Mouse (Mus musculus) yolk sac, embryonic 10.5 days (tissue): ENCODE results near the gene Emb.
A peak's percentile ranks its signal among the peaks of the same experiment; 100 is the strongest.
"Not testable (repeated sequence)": the region's sequence is repeated elsewhere in the genome, so short reads cannot be mapped to it uniquely, and the experiment has no call there.

ENCODE experiments used
- DNase-seq: peaks from one replicate; pipeline ENCODE4 v3.0.0-alpha.2; 2017; ENCODE audit warnings: low spot score

Gene Emb

DNA sequence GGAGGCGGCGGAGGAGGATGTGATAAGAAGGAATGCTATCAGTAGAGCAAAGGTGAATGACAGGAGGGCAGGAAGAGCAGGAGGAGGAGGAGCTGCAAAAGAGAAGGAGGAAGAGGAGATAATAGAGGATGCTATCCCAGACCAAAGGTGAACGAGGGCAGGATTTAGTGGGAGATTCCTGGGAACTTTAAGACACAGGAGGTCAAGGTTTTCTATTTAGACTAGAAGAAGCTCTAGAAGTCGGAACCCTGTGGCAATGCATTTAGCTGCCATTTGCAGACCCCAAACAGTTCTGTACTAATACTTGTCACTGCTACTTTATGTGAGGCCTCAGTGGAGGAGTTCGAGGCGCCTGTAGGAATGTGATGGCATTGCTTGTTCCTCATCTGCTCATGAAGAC, at the start of gene Emb:
TSS of gene Emb (plus strand) at position 301 of the 400 bp plus-strand sequence.
- peak; percentile 69 for DNase-seq

DNA sequence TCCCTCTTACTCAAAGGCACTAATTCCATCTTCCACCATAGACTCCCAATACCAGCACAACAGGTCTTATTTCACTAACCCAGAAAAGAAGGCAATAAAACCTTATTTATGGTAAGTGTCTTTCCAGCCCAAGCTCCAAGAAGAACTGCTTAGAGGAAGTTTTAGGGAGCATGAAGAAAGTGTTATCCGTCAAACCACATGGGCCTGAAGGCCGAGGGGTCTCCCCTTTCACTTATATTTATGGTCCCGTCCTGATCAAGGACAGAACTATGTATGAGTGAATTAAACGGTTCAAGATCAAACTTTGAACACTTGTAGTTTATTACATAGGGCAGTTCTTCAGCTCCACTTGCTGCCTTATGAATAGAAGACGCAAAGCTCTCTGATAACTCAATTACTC, 44.4 kb upstream of the Emb start:
- no peak for DNase-seq

DNA sequence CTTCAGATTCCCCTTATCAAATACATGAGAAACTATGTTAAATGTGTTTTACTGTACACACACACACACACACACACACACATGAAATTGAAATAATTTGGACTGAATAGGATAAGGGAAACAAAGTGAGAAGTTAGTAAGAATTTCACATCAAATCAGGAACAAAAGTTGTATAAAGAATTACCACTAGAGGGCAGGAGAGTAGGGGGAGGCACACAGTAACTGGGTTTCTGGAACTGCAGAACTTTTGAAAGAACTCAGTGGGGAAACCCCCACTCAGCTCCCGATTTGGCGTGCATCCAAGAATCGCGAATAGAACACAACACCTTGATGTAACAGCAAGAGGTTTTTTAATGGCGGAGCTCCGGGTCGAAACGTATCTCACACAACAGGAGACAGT, 43.3 kb upstream of the Emb start:
- DNase-seq: no peak

DNA sequence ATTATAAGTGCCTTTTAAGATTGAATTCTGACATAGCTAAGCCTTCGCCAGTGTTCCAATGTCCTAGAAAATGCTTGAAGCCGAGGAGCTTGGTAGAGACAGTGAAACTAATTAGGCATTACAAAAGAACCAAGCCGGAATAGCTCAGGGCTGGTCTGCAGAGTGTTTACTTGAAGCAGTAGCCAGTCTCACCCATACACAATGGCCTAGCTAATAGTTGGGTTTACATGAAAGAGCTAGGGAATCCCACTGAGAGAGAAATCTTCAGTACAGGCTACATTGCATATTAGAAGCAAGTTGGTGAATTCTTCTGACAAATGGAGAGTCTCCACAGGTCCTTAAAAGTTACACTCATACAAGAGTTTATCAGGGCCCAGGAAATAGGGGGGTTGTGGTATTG, 27.4 kb upstream of the Emb start:
- DNase-seq: not testable (repeated sequence)

DNA sequence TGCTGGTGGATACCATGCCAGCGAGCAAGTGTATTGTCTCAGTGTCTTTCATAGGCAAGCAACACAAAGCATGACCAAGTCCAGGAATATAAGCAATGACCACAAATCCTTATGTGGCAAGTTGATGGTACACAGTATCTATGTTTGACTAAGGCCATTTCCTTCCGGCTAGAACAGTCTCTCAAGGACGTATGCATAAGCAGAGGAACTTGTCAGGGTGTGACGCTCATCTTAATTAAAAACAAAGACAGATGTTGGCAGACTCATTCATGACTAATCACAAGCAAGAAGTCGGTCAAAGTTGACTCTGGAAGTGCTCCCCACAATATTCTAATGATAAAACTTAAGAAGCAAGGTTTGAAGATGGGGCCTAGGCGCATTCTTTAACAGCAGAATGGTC, 25.0 kb upstream of the Emb start:
- DNase-seq: no peak

DNA sequence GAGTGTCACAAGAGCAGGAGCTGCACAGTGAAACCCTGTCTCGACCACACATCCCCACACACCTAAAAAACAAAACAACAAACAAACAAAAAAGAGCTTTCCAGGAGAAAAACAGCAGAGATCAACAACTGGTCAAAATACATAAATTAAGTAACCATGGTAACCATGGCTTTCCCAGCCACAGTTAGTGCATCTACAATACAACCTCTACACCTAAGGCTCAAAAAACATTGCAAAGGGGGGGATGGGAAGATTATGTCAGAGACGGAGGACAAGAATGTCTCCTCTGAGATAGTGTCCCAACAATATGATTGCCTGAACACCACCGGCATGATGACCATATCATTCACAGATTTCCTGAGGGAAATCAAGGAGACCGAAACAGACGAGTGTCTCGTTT, 23.0 kb upstream of the Emb start:
- DNase-seq: no peak

DNA sequence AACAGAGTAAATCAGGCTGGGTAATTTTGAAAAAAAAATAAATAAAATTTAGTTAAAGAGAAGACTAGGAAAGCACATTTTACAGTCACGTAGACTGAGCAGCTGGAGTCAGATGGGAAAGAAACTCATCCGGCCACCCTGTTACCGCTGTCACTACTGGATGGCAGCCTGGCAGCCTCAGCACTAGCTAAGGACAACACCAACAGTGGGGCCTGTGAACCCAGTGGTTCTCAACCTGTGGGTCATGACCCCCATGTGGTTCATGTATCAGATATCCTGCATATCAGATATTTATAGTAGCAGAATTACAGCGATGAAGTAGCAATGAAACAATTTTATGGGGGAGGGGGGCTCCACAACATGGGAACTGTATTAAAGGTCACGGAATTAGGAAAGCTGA, 16.2 kb upstream of the Emb start:
- DNase-seq: no peak

DNA sequence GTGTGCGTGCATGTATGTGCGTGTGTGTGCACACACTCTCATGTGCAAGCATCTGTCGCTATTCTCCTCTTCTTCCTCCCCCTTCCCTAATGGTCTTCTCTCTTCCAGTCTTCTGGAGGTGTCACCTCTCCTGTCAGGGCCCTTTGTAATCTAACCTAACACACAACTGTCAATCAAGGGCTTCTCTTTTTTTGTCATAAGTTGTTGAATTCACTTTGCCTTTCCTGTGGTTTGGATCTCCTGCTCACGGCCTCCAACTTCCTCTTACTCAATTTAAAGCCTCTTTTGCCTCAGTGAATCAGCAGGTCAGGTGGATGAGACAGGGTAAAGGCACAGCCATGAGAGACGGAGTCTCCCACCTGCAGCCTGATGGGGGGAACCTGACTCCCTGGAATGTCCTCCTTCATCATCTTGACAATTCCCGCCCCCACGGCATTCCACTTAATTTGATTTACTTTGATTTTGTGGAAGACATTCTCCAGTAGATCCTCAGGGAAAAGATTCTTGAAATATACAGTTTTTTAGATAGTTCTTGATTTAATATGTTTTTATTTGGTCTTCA, 14.8 kb upstream of the Emb start:
- DNase-seq: no peak

DNA sequence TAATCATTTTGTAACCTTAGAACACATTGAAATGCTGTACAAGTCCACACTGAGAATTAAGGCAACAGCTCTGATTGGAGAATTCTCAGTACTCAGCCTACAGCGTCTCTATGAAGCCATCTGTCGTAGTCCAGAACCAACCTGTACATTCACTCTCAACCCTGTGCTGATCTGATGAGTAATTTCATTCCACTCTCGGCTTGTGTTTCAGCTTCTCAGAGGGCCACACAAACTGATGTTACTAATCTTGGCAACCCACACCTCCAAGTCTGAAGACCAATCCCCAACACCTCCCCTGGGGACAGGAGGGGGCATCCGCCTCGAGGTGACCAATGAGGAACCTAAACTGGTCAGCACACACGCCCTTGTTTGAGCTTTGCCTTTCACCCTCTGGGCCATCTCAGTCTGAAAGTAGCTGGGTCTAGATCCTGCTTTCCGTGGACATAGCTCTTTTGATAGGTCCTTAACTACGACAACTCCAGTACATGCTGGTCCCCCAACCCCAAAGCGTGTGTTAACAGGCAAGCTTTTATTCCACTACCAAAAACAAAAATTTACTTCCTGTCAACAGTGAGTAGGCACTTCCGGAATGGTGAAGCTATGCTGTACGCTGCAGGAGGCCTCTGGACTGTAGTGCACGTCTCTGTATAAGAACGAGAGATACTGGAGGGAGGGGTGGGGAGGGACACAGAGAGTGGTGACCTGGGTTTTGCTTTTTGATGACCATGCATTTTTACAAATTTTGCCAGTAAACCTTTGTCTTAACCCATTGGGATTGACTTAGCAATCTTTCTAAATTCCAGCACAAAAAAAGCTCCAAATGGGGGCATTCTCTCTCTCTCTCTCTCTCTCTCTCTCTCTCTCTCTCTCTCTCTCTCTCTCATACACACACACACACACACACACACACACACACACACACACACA, 12.5 kb upstream of the Emb start:
- no peak for DNase-seq

DNA sequence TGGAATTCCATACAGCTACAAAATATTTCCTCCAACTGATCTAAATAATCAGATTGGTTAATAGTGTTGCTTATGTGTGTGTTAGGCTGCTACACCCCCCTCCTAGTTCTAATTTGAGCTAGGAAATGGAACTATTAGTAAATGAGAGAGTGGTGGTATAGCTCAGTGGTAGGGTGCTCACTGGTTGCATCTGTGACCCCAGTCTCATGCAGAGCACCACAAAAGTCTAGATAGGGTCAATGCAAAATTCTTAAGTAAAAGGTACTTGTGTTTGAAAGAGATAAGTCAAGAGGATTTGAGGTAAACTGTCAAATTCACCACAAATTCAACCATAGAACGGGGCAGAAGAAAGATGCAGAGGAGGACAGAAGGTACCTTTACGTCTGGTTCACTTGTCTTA, 10.7 kb upstream of the Emb start:
- DNase-seq: no peak

DNA sequence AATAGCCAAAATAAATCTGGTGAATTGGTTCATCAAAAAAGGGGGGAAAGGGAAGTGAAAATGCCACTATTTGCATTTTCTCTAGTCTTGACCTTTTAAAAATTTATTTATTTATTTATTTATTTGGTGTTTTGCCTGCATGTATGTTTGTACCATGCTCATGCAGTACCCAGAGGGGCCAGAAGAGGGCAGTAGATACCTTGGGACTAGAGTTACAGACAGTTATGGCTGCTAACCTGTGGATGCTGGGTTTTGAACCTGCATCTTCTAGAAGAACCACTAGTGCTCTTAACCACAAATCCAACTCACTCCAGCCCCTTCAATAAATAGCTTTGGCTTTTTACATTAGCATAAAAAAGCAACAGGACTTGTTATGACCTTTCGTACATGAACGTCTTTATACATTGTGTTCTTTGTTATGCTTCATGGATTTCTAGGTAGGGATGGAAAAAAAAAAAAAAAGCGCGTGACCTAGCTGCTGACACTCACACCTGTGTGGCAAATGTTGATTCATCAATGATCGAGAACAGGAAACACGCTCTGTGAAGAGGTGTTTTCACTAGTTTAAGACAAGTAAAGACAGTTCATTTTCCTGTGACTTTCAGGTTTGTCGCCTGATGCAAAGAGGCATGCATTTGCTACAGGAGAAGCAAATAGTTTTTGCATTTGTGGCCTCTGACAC, 9.8 kb upstream of the Emb start:
- DNase-seq: no peak

DNA sequence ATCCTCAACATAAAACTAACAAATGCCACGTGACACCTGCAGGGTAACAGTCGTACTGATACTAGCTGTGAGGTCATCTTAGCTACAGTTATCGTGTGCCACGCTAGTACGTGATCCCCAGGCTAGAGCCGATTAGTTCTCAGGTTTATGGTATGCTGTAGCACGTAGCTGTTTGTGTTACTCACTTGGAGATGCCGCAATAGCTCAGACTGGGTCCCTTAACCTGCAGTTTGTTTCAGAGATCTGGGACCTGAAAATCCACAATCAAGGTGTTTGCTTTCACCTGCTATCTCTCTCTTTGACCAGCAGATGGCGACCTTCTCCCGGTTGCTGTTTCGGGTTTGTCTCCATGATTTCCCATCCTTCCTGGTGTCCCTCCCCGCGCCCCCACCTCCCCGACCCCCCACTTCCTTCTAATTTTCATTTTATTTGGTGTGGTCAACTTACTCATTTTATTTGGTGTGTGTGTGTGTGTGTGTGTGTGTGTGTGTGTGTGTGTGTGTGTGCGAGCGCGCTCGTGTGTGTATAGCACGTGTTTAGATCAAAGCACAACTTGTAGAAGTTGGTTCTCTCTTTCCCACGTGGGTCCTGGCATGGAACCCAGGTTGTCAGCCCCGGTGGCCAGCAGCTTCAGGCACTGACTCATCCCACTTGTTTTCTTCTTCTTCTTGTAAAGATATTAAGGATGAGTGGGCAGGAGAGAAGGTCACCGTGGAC, 5.4 kb upstream of the Emb start:
- no peak for DNase-seq

DNA sequence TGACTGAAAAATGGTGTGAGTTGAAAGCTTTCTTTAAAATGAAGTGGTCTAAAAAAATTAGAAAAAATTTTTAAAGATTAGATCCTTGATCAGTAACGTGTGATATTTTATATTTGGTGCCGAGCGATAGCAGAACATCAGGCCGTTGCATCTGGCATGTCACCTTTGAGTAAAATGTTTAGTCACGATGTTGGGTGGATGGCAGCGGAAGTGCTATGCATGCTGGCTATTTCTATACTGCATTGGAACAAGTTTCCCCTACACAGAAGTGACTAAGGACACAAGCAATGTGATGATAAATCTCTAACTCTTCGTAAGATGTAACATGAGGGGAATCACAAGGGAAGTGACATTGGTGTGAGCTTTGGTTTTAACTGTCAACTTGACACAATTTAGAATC, 3.7 kb upstream of the Emb start:
- no peak for DNase-seq

DNA sequence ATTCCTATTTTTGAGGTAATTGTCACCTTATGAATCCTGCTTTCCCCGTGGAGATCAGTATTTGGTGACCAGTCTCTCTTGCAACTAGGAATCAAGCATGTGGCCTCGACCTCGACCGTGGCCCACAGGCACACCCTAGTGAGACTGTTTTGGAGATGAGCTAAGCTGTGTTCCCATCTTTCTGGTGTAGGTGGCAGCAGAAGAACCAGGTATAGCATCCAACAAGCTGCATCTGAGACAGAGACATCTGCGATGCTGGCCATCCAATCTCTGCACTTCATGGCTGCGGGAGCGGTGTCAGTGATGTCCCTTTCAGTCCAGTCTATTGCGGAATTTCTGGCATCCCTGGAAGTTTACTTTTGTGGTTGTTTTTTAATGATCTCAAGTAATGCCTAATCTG, 2.3 kb upstream of the Emb start:
- DNase-seq: no peak

DNA sequence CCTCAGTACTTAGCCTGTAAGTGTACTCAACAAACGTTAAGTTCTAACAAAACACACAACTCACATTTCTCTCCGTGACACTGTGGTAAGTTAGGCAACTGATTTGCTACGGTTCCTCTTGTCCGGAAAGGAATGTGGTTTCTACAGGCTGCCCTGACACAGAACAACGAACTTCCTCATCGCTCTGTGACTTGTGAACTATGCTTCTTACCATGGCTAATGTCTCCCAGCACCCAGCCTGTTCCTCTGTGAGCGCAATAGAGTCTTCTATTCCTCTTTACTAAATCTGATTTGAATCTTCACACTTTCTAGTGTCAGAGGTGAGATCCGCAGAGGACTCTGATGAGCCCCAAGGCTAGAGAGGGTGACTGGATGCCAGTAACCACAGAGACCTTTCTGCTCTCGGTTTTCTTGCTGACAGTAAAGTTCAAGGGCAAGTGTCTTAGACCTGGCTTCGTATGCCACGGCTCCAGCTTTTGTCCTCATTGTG, 3.1 kb downstream of the Emb start:
- no peak for DNase-seq

DNA sequence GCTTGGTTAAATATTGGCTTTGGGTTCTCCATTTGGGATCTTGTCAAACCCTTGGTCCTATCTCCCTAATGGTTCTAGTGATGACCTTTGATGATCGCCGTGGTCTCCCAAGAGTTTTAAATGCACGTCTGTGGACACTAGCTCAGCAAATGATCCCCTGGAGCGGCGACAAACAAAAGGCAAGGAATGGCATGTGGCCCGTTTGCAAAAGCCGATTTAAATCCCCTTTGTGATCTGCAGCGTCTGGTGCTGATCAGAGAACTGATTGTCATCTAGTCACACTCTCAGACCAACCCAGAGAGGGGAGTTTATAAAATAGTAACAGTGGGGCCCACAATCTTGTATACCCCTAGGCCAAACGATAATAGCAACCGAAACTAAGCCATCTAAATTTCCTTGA, 7.1 kb downstream of the Emb start:
- peak; percentile 48 for DNase-seq

DNA sequence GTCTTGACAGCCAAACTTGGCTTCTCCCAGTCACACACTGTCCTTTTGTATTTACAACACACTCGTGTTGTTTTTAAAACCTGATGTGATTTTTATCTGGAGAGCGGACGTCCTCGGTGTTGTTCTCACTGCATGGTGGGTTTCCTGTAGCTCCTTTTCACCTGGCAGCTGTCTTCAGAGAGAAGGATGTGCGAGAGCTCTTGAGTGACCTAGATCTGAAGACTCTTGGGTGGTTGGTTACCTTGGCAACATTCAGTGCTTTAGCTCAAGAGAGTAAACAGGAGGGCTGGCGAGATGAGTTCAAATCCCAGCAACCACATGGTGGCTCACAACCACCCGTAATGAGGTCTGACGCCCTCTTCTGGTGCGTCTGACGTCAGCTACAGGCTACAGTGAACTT, 7.8 kb downstream of the Emb start:
- DNase-seq: no peak

DNA sequence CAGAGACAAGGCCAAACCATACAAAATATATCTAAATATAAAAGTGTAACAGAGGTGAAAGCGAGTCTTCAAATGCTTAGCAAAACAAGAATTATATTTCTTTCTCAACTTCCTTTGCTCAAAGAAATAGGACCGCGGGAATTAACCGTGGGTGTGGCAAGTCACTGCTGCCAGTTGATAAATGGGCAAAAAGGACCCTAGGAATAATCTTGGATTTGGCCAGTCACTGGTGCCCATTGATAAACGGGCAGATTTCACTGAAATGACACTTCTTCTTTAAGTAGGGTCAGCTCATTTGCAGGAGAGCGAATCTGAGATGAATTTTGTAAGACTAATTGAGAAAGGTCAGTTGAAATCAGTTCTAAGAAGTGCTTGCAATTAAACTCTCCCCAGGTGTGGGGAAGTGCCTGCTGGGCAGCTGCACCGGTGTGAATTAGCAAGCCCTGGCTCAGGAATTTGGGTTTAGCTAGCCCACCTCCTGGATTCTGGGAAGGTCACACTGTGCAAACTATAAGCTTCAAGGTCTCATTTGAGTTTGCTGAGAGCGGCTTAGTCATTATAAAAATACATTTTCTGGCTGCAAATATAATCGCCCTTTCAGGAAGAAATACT, 8.5 kb downstream of the Emb start:
- DNase-seq: no peak

DNA sequence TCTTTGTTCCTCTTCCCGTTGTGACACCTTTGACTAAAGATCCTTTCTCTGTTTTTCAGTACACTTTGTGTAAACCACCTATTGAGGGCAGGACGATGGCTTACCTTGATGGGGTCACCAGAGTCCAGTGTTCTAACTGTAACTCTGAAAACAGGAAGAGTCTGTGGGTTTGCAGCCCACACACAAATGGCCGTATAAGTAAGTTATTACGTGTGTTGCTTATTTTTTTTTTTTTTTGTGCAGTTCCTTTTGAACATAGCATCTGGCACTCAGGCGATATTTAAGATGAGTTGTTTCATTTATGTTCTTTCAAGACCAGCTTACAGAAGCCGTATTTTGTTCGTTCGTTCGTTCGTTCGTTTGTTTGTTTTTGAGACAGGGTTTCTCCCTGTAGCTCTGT, 9.3 kb downstream of the Emb start:
- no peak for DNase-seq

DNA sequence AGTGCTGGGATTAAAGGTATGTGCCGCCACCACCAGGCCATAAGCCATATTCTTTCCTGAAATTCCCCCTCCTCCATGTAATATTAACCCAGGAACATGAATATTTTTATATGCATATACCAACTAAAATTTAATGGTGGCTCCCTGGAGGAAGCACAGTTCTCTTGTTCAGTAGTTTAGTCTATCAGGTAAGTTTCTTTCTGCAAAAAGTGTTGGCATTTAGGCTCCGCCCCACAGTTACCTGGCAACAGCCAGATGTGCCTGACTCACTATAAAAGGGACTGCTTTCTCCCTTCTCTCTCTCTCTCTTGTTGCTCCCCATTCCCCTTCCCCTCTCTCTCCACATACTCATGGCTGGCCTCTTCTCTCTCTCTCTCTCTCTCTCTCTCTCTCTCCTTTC, 9.8 kb downstream of the Emb start:
- DNase-seq: no peak

DNA sequence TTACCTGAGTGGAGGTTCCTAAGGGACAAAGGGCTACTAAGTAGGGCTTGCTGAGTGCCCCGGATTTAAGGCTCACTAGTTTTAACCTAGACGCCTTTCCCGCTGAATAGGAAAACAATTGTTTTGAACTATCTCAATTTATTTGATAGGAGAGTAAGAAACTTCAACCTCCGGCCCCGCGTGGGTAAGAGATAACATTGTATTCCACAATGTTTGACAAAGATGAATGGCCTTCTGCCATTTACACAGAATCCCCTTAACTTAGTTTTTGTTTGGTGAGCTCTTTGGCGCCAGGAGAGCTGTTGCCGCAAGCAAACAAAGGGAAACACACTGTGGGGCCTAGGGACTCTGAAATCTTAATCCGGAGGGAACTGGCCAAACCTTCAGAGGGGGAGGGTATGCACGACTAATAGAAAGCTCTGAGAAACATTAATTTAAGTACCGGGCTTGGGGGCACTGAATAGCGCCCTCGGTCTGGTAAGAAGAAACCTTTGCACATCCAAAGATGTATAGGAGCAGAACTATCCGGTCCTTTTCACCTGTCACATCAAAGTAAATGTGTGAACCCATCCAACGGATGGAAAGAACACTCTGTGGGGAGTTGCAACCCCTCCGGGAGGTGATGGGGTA, 11.7 kb downstream of the Emb start:
- no peak for DNase-seq
